Mouse (Mus musculus) myocyte (in vitro differentiated cells): ENCODE data around the gene Atg4b.

Experiments used
- CEBPB ChIP-seq: IDR thresholded peaks from 2 replicates; pipeline ENCODE4 v1.6.1; 2011; ENCODE audit warnings: mild to moderate bottlenecking, moderate library complexity; ENCODE audit not compliant: poor library complexity, insufficient read depth, severe bottlenecking
- E2F4 ChIP-seq: IDR thresholded peaks from one replicate; pipeline ENCODE4 v1.6.1; 2011; ENCODE audit warnings: mild to moderate bottlenecking, control low read depth, moderate library complexity; ENCODE audit not compliant: insufficient read depth
- MAX ChIP-seq: IDR thresholded peaks from one replicate; pipeline ENCODE4 v1.6.1; 2011; ENCODE audit warnings: low read depth, mild to moderate bottlenecking, control low read depth
- MYOD1 ChIP-seq, 3 experiments: IDR thresholded peaks; one replicate each; pipeline ENCODE4 v1.6.1; 2011; ENCODE audit warnings: control low read depth in 2 of 3, low read depth in 2 of 3, mild to moderate bottlenecking in 2 of 3, moderate library complexity in 1 of 3; ENCODE audit not compliant: insufficient read length in 2 of 3, control insufficient read depth in 1 of 3
- POLR2A ChIP-seq: IDR thresholded peaks from one replicate; pipeline ENCODE4 v1.6.1; 2011; ENCODE audit warnings: low read depth, mild to moderate bottlenecking, control low read depth, moderate library complexity; ENCODE audit not compliant: insufficient read length
- POLR2AphosphoS2 ChIP-seq: IDR thresholded peaks from one replicate; pipeline ENCODE4 v1.6.1; 2011; ENCODE audit warnings: low read depth, control low read depth; ENCODE audit not compliant: insufficient read length
- TCF12 ChIP-seq: IDR thresholded peaks from one replicate; pipeline ENCODE4 v1.6.1; 2011; ENCODE audit warnings: mild to moderate bottlenecking, control low read depth; ENCODE audit not compliant: poor library complexity, insufficient read depth, severe bottlenecking
- TCF3 ChIP-seq: IDR thresholded peaks from one replicate; pipeline ENCODE4 v1.6.1; 2011; ENCODE audit warnings: low read depth, control low read depth; ENCODE audit not compliant: insufficient read length
- USF1 ChIP-seq: IDR thresholded peaks from one replicate; pipeline ENCODE4 v1.6.1; 2011; ENCODE audit warnings: low read depth, mild to moderate bottlenecking, control low read depth, moderate library complexity

- no peak for TF ChIP-seq CEBPB
- TF ChIP-seq POLR2A = no peak
- no peak for TF ChIP-seq USF1
- TF ChIP-seq E2F4 = no peak
- TF ChIP-seq MAX = no peak
- no peak for TF ChIP-seq POLR2AphosphoS2
- no peak for TF ChIP-seq MYOD1 (IDR thresholded peaks at IDR 0.05; ENCODE audit: control insufficient read depth in 1 of 3, insufficient read length in 2 of 3, low read depth in 2 of 3)
- no peak for TF ChIP-seq TCF3
- TF ChIP-seq TCF12 = no peak
Observed at GRCm38 (mm10) chr1:93776686-93777085, 25.4 kb downstream of the Atg4b start.
